Mouse (Mus musculus) induced T-regulatory cell, adult 2 months (primary cell): ENCODE results near the gene Zfp69.

Source experiments
- DNase-seq: peaks from one replicate; pipeline ENCODE4 v3.0.0-alpha.2; 2012; ENCODE audit warnings: low read depth

Zfp69 gene

DNA sequence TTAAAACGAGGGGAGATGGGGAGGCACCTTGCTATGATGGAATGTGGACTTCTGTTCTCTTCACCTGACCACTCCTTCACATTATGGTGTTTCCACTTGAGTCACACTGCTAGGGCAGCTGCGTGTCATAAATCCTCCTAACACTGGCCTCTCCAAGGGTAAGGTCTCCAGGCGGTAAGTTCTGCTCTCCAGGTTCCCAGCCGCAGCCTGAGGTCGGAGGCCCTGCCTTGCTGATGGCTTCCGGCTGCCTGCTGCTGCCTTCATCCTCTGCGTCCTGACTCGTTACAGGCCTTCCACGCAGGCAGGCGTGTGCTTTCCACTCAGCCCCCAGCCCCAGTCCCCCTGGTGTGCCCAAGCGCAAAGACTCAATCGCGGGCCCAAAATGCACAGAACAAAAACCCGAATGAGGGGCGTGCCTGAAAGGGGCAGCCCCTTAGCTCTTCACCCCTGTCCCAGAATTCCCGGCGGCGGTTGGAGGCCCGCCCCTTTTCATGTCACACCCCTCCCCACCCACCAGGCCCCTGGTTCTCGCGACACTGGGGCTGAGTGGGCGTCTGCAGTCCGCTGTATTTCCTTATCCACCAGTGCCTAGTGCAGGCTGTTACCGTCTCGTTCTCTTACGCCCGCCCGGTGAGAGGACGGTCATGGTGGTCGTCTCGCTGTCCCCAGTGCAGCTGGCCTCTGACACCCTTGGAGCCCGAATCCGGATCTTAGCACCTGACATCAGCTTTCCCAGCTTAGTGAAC, 26.8 kb downstream of the Zfp69 start, which contains the start of gene Exo5:
Exo5 (minus strand) TSS at position 464 of the 746 bp plus-strand sequence.
- peak; percentile 95 for DNase-seq

DNA sequence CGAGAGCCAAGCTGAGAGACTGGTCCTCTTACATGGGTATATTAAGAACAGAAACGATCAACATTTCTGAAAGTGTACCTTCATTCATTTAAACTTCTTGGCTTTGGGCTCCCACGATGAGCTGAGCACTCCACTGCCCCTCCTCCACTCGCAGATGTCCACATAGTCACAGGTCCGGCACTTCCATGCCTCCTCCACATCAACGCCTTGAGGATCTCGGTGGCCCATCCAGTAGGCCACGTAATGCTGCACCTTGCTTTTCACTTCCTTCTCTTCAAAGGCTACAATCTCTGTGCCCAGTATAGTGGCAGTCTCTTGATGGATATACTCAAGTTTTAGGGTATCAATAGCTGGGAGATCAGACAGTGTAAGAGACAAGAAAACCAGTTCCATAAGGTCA, 30.0 kb downstream of the Zfp69 start:
- no peak for DNase-seq

DNA sequence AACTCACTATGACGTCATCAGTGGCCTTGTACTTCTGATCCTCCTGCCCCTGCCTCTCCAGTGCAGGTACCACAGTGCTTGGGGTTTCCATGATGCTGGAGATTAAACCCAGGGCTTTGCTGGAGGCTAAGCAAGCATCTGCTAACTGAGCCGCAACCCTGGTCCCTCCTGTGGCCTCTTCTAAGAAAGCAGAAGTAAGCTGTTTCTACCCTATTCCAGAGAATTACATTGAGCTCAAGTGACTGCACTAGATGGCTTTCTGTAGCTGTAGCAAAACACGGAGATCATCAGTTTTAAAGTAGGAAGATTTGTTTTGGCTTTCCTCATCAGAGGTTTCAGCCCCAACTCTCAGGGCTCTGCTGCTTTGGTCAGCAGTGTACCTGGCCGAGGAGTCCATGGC, 37.0 kb downstream of the Zfp69 start:
- DNase-seq: no peak

DNA sequence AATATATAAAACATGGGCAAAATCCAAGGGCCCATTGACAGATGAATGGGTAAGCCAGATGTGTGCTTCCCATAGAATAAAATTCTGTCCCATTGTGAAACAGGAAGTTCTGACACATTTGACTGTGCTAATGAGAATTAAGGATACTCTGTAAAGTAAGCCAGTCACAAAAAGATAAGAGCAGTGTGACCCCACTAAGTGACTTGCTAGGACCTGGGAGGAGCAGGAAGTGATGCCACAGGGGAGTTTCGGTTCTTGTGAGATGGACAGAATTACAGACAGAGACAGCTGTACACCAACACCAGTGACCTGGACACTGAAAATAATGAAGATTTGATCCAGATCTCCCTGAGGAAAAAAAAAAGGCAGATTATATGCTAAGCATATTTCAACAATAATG, 37.6 kb downstream of the Zfp69 start:
- no peak for DNase-seq

DNA sequence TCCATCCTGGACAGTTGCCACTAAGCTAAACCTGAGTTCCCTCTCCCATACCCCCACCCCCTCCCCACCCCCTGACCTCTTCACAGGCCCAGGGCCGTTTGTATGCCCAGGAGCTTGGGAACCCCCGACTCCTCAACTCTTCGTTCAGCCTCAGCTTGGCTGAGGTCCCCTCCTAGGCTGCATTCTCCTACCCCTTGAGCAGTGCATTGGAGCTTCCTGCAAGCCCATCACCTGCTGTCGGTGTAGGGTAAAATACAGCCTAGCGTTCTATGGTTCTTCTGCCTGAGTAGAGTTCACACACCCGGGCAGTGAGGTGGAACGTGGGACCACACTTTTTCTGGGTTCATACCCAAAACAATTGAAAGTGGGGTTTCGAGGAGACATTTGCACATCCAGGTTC, 38.1 kb downstream of the Zfp69 start:
- no peak for DNase-seq

DNA sequence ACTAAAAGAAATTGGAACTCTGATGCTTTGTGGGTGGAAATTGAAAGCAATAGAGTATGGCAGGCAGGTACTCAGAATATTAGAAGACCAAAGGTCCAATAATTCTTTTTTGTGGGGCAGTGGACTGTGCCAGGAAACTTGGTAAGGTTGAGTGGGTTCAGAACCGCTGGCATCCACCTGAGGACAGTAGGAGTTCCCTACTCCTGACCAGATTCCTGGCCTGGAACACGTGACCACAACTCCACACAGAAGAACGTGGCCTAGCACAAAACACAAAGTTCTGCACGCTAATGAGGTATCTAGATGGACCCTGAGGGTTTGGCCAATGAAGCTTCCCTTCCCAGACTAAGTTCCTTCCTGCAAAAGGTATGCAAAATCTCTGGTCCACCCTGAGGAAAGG, 38.6 kb downstream of the Zfp69 start:
- no peak for DNase-seq

DNA sequence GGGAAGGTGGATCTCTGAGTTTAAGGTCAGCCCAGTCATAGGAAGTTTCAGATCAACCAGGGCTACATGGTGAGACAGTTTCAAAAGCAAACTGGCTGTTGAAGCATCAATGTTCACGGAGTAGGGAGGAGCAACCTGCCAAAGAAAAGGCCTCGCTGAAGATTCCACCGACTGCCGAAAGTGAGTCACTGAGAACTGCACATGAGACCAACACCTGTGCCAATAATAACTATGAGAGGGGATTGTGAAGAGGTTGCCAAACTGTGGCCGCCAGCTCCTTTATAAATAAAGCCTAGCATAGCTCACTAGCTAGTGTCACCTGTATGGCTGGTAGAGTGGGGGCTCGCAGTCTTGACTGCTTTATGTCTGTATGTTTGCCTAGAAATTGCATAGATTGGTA, 40.4 kb downstream of the Zfp69 start:
- DNase-seq: no peak

DNA sequence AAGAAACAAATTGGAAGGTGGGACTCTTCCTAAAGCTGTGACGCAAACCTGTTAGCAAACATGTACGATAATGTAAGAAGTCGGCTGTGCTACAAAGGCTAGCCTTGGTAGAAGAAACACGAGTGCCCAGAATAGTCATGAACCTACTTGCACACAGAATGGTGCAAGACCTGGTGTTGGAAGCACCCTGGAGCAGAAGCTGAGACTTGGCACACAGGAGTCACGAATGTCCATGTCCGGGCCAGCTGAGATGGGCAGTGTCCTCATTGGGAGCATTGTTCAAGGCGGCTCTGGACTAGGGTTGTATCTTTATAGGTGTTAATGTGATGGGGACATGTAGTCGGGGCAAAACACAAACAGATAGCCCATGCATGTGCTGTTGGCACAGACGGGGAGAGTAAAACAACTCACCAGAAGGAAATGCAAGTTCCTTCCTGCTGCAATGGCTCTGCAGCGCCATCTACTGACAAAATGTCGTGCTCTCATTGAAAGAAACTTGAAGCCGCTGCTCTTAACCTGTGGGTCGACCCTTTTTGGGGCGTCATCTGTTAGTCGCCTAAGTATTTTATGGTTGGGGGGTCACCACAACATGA, 41.8 kb downstream of the Zfp69 start:
- peak; percentile 90 for DNase-seq

DNA sequence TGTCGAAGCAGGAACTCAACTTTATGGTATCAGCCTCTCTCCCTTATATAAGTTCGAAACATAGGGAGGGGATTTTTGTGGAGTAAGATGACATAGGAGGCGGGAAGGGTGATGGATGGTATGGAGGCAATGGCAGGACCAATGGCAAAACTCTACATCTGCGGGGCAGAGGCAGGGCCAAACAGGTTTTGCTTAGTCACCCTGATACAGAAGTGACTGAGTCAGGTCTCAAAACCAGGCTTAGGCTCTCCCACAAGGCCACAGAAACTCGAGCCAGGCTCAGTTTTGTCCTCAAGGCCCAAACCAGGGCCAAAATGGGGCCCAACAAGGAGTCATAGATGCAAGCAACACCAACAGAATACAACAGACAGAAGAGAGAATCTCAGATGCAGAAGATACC, 45.9 kb downstream of the Zfp69 start:
- no peak for DNase-seq

DNA sequence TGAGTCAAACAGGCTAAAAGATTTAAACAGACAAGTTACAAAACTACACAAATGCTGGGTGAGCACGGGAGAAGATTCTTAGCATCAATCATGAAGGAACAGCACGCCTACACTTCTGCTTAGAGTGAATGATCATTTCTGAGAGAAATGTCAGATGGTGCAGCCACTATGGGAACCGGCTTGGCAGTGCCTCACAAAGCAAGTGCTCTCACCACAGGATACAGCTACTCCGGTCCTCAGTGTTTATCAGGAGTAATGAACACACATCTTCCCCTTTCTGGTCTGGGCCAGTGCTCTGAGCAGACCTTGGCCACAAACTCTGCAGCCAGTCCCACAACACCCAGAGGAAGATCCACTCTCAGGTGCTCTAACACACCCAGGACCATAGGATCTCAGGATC, 47.0 kb downstream of the Zfp69 start:
- DNase-seq: no peak

DNA sequence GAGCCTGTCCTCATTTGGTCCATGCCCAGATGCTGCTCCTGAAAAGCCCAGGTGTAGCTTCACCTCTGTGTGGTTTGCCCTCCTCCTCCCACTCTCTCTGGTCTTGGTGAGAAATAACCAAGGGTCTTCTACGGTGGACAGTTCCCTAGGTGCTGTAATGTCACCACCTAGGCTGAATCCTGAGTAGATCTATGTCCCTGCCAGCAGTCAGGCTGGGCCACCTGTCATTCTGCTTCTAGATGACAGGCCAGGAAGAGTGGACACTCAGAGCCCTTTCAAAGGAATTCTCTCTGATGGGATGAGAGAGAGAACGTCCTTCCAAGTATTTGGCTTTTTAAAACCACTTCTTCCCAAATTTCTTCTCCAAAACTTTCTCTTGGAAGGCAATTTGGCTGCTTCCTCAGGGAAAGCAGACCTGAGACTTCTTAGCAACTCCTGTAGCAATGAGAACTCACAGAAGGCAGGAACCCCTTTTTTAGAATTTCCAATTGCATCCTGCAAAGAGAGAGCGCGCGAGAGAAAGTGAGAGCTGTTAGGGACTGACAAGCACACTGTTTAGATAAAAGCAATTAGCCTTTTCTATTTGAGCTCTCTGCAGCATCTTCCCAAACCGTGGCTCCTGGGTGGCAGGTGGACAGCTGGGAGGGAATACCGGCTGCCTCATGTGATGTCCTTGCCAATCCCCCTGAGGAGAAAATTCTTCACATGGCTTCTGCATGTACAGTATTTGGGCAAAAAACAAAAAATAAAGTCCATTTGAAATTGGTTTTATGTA, 55.5 kb downstream of the Zfp69 start:
- no peak for DNase-seq

DNA sequence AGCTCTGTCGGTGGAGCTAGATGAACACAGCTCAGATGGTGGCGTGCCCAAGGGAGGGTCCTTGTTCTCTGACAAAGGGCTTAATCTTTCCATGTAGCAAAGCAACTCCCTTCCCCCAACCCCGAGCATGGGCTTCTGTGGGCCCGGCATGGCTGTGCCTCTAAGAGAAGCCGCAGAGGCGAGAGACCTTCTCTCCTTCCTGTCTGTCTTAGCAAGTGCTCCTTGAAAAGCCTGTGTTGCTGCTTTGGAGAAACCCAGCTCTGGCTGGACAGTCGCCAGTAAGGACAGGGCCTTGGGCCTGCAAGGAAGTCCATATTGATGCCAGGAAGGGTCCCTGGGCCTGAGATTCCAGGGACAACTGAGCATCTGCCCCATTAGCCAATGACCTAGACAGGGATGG, 56.3 kb downstream of the Zfp69 start:
- no peak for DNase-seq

DNA sequence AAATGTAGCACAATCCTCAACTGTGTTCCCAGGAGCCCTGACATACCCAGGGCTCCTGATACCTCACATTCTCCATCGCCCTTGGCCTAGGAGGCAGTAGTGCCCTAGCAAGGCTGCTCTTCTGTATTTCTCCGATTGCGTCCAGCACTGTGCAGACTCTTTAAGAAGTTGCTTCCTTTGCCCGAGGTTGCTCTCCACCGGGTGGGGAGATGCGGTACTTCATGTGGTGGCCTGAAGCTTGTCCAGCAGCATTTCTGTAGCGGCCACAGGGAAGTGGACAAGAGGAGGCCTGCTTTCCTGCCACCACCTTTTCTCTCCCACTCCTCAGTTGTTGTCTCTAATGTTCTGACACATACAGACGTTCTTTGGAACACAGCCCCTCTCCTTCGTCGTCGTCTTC, 56.9 kb downstream of the Zfp69 start:
- DNase-seq: no peak

DNA sequence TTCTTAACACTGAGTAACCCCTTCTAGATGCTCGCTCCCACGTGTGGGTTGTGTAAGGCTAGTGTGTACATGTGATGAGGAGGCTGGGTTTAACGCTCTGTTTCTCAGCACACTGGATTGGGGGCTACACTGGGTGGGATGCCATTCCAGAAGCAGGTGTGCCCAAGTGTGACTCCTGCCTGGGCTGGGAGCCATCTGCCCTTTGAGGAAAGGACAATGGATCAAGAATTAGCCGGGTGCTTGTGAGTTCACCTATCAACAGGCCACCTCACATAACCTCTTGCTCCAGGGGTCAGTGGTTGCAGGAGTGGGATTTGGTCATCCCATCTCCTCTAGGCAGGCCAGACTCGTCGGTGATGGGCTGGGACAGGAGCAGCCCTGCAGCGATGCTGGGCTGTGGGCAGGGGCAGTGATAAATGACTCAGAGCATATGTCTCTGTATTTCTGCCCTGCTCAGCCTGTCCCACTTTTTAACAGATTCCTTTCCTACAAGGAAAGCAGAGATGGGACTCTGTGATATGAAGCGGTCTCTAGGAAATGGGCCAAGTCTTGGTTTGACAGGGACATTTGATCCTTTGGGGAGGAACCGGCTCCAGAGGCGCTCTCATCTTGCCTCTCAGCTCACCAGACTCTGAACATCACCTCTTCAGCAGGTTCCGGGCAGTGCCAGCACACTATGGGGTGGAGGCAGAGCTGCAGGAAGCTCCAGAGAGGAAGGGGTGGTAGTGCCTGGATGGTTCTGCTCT, 57.7 kb downstream of the Zfp69 start:
- no peak for DNase-seq

DNA sequence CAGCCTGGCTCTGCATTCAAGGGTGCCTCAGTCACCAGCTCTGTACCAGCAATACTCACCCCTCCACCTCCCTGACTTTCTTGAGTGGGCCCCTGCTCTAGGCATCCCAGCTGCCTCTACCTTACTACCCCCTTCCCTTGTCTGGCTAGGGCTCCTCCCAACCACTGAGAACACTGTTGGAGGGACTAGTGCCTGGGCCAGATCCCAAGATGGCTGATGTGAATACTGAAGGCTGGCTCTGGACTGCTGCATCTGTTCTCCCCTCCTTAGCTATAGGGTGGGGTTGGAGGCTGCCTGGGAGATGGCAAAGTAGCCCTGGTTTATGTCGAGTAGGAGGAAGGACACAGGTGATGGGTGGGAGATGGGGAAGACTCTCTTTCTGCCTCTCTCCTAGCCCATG, 59.0 kb downstream of the Zfp69 start:
- DNase-seq: no peak

DNA sequence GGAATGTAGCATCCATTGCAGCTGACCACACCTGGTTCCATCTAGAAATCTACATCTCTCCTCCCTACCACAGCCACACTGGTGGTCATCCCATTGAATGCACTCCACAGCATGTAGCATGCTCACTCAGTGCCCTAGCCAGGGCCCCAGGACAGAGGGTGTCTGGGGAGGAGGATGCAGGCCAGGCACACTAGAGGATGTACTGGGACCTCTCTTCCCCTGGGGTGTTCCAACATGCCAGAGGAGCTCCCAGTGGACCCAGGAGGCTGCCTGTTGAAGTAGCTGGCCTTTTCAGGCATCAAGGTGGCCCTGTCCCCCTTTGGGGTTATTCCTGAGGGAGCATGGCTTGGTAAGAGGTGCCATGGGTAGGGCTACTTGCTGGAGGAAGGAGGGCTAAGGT, 59.5 kb downstream of the Zfp69 start:
- DNase-seq: no peak

DNA sequence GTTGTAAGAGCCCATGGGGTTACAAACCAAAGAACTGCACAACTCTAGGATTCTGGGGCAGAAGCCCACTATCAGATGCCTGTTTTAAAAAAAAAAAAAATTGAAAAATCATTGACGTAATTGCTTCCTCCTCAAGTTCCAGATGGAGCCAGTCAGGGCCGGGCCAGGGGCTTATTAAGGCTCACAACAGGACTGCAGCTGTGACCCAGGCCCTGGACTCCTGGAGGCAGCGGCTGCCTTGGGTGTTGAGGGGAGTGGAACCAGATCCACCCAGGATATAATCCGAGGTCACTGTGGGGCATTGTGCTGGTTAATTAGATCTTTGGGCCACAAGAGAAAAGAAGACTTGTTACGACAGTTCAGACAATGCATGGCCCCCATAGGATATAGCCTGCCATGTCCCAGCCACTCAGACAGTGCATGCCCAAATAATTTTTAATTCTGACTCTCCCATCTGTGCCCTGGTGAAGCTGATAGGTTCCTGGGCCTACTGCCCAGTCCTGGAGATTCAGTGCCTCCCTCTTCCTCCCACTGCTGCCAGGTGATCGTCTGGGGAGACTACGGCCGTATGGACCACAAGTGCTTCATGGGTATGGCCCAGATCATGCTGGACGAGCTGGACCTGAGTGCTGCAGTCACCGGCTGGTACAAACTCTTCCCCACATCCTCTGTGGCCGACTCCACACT, 60.6 kb downstream of the Zfp69 start:
- DNase-seq: no peak

DNA sequence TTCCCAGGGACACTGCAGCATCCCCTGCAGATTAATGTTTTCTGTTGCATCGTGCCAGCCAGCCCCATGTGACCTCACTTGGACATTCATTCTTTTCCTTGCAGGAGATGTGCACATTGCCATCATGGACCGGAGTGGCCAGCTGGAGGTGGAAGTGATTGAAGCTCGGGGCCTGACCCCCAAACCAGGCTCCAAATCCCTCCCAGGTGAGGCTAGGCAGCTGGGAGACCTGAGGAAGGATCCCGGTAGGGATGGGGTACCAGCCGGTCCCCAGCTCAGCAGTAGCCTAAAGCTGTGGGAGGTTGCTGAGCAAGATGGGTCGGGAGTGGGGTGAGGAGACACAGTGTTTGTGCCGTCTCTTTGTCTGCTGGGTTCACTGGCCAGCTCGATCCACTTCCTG, 62.6 kb downstream of the Zfp69 start:
- no peak for DNase-seq

DNA sequence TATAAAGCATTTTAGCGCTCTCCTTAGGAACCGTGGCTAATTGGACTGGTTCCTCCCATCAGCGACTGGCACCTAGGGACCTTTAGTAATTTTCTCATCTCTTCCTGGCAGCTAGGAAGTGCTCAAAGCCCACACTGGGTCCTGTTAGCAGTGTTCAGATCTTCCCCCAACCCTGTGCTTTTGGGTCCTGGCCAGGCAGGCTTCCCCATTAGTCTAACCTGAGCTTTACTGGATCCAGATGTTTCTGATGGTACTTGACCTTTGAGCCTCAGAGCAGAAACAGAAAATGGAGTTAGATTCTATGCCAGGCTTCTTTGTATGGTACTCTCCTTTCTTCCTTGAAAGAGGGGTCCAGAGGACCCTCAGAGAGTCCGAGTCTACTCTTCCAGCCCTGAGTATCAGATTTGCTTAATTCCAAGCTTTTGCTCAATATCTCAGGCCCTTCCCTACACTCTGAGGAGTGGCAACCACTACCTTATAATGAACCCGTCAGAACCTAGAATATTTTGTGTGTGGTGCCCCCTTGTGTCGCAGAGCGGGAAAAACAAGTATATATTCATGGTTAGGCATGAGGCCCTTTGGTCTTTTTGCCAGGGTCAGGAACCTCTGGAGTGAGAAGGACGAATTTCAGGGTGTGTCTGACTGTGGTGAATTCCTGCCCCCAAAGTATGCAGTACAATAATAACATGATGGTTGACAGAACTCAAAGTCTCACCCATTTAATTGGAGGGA, 64.0 kb downstream of the Zfp69 start:
- peak; percentile 66 for DNase-seq

DNA sequence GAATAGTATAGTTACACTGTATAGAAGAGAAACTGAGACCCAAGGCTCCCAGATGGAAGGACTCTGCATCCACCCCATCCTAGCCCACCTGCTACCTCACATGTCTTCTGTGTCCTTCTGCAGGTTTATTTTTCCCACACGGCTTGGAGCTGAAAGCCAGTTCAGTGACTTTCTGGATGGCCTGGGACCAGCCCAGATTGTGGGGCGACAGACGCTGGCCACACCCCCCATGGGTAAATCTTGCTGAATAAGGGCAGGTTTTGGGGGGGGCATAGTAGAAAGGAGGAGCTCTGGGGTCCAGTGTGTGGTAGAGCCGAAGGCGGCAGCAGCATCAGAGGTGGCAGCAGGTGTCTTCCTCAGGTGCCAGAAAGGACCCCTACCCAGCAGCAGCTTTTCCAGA, 64.7 kb downstream of the Zfp69 start:
- no peak for DNase-seq

DNA sequence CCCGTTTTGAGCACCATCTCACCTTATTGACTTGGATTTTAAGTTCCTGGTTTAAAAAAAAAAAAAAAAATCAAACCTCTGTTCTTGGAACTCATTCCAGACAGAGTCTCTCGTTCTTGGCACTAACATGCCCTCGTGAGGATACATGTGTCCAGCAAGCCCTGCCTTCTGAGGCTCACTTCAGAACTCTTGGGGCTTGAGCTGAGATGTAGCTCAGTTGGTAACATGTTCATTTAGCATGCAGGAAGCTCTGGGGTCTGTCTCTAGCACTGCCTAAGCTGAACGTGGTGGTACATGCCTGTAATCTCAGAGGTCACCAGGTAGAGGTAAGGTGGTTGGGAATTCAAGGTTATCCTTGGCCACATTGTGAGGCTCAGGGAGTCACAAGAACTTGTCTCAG, 65.4 kb downstream of the Zfp69 start:
- no peak for DNase-seq
